Mouse (Mus musculus) macrophage (primary cell): ENCODE results near the gene Dpm3. TPM values are rescaled to one million over a fixed set of nuclear protein-coding genes. Genes with fewer than 3 reads are reported as not detected.

ENCODE experiments used
- H3K27ac ChIP-seq: fragments of 350-480 bp; formaldehyde crosslinking; 2 replicates; pipeline ENCODE4 v1.9.0; 2021
- H3K36me3 ChIP-seq: fragments of 350-480 bp; formaldehyde crosslinking; 2 replicates; pipeline ENCODE4 v1.9.0; 2021; ENCODE audit errors: inconsistent target
- H3K4me3 ChIP-seq: fragments of 350-480 bp; formaldehyde crosslinking; 2 replicates; pipeline ENCODE4 v1.9.0; 2021; ENCODE audit errors: inconsistent target
- H3K79me2 ChIP-seq: fragments of 350-480 bp; formaldehyde crosslinking; 2 replicates; pipeline ENCODE4 v1.9.0; 2021; ENCODE audit errors: inconsistent target
- WGBS: methylation state at CpG from one replicate; pipeline ENCODE4 v1.1.7; 2026; ENCODE audit warnings: inconsistent platforms; ENCODE audit not compliant: missing documents; 5-methylcytosine and 5-hydroxymethylcytosine counted together
- polyA plus RNA-seq: library from polyadenylated mRNA; stranded (reverse); fragments of 250-400 nt; gene quantifications from 3 replicates; pipeline ENCODE4 v1.2.4, GENCODE M21; 2018; ENCODE audit warnings: inconsistent platforms

Gene Dpm3
- polyA plus RNA-seq, 1 experiment from 2014 or later = 23.7 TPM

GRCm38 (mm10) chr3:89226900-89227299 is 32.3 kb upstream of the Dpm3 start, which contains the start of gene Mtx1:
Gene Mtx1 (minus strand): TSS chr3:89227088.
- Histone ChIP-seq H3K4me3 (no peak within 1 kb of the TSS; the same call in 1 of the 2 replicates), H3K36me3 (no peaks in the 10 kb centered on the region), H3K79me2 (no peaks in the 10 kb centered on the region), H3K27ac (no peak within 1 kb of the TSS)
- WGBS = 26% methylated on average over 20 of the region's 21 CpGs

GRCm38 (mm10) chr3:89227307-89228179 is 31.6 kb upstream of the Dpm3 start:
- H3K27ac ChIP-seq = no peak overlapping the region
- 15% methylated on average over 41 of the region's 41 CpGs for WGBS

DNA sequence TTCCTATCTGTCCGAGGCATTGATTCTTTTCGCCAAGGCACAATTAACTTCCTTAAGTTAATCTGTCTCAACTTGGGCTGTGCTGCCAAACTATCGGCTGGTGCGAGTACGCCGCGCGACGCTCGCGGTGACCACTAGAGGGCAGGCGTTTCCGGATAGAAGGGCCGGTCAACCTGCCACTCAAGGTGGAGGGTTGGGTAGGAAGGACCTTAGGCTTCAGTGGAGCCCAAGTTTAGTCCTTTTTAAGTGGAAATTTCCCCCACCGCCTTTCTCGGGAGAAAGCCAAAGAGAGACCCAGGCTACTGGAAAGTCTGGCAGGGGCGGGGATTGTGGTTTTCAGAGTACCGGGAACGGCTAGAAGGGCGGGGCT is 31.0 kb upstream of the Dpm3 start:
- no peak overlapping the region for H3K27ac ChIP-seq
- no peaks in the 10 kb centered on the region for H3K36me3 ChIP-seq
- H3K79me2 ChIP-seq = no peaks in the 10 kb centered on the region
- 2% methylated on average over 20 of the region's 20 CpGs for WGBS
- H3K4me3 ChIP-seq = peak overlapping the region; percentile 37

More at GRCm38 (mm10) chr3:89227307-89228179, 31.6 kb upstream of the Dpm3 start:
- no peaks in the 10 kb centered on the region for H3K36me3 ChIP-seq
- H3K4me3 ChIP-seq = peak overlapping the region; percentile 37; the same call in 1 of the 2 replicates
- no peaks in the 10 kb centered on the region for H3K79me2 ChIP-seq

GRCm38 (mm10) chr3:89228836-89229235 is 30.3 kb upstream of the Dpm3 start, which contains the start of gene Muc1:
Gene Muc1 (plus strand): TSS chr3:89229057.
- H3K36me3 ChIP-seq = no peaks in the 10 kb centered on the region
- 63% methylated on average over 10 of the region's 10 CpGs for WGBS
- H3K4me3 ChIP-seq = peak within 1 kb of the TSS; percentile 37
- H3K27ac ChIP-seq = no peak within 1 kb of the TSS
- no peaks in the 10 kb centered on the region for H3K79me2 ChIP-seq

- H3K79me2 ChIP-seq = no peaks in the 10 kb centered on the region
- no peaks in the 10 kb centered on the region for H3K36me3 ChIP-seq
- H3K27ac ChIP-seq = no peak overlapping the region
- no peak overlapping the region for H3K4me3 ChIP-seq
- WGBS = 95% methylated on average over 4 of the region's 4 CpGs
These were observed 29.9 kb upstream of the Dpm3 start for GRCm38 (mm10) chr3:89229276-89229675.

GRCm38 (mm10) chr3:89230561-89230960 is 28.6 kb upstream of the Dpm3 start:
- Histone ChIP-seq H3K36me3 (no peaks in the 10 kb centered on the region), H3K79me2 (no peaks in the 10 kb centered on the region), H3K4me3 (no peak overlapping the region), H3K27ac (no peak overlapping the region)
- WGBS = 100% methylated on average over 2 of the region's 2 CpGs

GRCm38 (mm10) chr3:89231345-89231744 is 27.8 kb upstream of the Dpm3 start:
- Histone ChIP-seq H3K4me3 (no peak overlapping the region), H3K79me2 (no peaks in the 10 kb centered on the region), H3K36me3 (no peaks in the 10 kb centered on the region), H3K27ac (no peak overlapping the region)
- WGBS = 17% methylated on average over 7 of the region's 7 CpGs

DNA sequence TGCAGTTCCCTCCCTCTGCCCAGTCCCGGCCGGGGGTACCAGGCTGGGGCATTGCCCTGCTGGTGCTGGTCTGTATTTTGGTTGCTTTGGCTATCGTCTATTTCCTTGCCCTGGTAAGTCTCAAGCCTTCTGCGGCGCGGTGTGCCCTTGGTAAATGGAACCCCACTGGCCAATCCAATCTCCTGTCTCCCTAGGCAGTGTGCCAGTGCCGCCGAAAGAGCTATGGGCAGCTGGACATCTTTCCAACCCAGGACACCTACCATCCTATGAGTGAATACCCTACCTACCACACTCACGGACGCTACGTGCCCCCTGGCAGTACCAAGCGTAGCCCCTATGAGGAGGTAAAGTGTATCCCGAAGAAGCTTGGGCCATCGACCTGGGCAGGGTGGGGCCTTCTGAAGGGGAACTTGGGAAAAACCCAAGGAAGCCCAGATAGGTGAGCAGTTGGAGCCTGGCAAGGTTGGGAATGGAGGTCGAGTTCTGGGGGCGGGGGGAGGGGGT is 27.3 kb upstream of the Dpm3 start:
- H3K36me3 ChIP-seq = no peaks in the 10 kb centered on the region
- H3K4me3 ChIP-seq = no peak overlapping the region
- 84% methylated on average over 14 of the region's 16 CpGs for WGBS
- H3K27ac ChIP-seq = no peak overlapping the region
- no peaks in the 10 kb centered on the region for H3K79me2 ChIP-seq

GRCm38 (mm10) chr3:89232614-89233013 is 26.5 kb upstream of the Dpm3 start:
- no peaks in the 10 kb centered on the region for H3K36me3 ChIP-seq
- H3K27ac ChIP-seq = no peak overlapping the region
- no peaks in the 10 kb centered on the region for H3K79me2 ChIP-seq
- 97% methylated on average over 3 of the region's 6 CpGs for WGBS
- H3K4me3 ChIP-seq = no peak overlapping the region

- no peak overlapping the region for H3K4me3 ChIP-seq
These were observed 25.5 kb upstream of the Dpm3 start for GRCm38 (mm10) chr3:89233562-89234110.

GRCm38 (mm10) chr3:89236516-89236915 is 22.6 kb upstream of the Dpm3 start:
- Histone ChIP-seq H3K36me3 (no peaks in the 10 kb centered on the region), H3K79me2 (no peaks in the 10 kb centered on the region), H3K27ac (no peak overlapping the region), H3K4me3 (no peak overlapping the region)
- WGBS = 98% methylated on average over 4 of the region's 10 CpGs

More at GRCm38 (mm10) chr3:89233562-89234110, 25.5 kb upstream of the Dpm3 start:
- Histone ChIP-seq H3K79me2 (no peaks in the 10 kb centered on the region), H3K36me3 (no peaks in the 10 kb centered on the region), H3K27ac (no peak overlapping the region)
- 16% methylated on average over 14 of the region's 14 CpGs for WGBS

DNA sequence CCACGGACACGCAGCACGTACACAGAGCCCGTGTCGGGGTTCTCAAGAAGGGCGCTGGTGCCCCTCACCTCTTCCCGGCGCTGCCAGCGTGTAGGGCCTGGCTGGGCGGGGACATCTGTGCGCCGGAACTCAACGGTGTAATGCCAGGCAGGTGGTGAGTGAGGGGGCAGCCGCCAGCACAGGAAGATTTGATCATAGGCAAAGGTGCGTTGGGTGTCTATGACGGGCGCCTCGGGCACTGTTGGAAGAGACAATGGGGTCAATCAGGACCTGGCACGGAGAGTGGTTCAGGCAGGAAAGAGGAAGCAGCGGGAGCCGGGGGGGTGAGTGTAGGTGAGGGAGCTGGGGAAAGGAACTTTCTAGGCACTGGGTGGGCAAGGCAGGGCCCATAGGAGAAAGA is 21.5 kb upstream of the Dpm3 start:
- H3K36me3 ChIP-seq = no peaks in the 10 kb centered on the region

GRCm38 (mm10) chr3:89238494-89238893 is 20.7 kb upstream of the Dpm3 start:
- no peak overlapping the region for H3K27ac ChIP-seq
- no peak overlapping the region for H3K4me3 ChIP-seq
- 82% methylated on average over 12 of the region's 12 CpGs for WGBS
- no peaks in the 10 kb centered on the region for H3K79me2 ChIP-seq
- no peaks in the 10 kb centered on the region for H3K36me3 ChIP-seq

More for the DNA sequence above, 21.5 kb upstream of the Dpm3 start:
- 84% methylated on average over 21 of the region's 21 CpGs for WGBS
- H3K79me2 ChIP-seq = no peaks in the 10 kb centered on the region
- no peak overlapping the region for H3K4me3 ChIP-seq
- H3K27ac ChIP-seq = no peak overlapping the region

DNA sequence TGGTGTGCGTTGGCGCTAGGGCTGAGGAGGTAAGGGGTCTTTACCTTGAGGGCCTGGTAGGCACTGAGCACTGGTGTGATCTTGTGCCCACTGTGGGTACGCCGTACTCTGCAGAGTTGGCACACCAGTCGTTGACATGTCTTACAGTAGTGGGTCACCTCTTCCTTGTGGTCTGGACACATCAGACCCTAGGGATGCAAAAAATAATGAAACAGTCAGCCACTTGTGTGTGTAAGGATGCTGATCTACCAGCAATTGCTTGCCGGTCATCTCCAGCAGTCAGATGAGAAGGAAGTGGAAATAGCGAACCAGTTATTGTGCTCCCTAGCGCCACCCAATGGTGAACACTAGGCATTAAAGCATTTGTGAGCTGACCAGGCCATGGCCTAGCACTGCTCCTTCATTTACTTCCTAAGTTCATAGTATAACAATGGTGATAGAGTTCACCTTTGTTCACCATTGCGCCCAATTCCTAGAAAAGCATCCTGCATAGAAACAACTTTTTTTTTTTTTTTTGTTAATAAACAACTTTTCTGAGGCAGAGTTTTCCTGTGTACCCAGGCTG is 16.7 kb upstream of the Dpm3 start:
- Histone ChIP-seq H3K36me3 (no peaks in the 10 kb centered on the region), H3K4me3 (no peak overlapping the region), H3K27ac (no peak overlapping the region), H3K79me2 (peaks cover 5% of the 10 kb centered on the region; the same call in 1 of the 2 replicates)
- WGBS = 64% methylated on average over 9 of the region's 9 CpGs

GRCm38 (mm10) chr3:89243609-89244008 is 15.5 kb upstream of the Dpm3 start:
- Histone ChIP-seq H3K79me2 (peaks cover 5% of the 10 kb centered on the region; the same call in 1 of the 2 replicates), H3K4me3 (no peak overlapping the region), H3K36me3 (no peaks in the 10 kb centered on the region), H3K27ac (no peak overlapping the region)
- WGBS = 29% methylated on average over 14 of the region's 14 CpGs
